Mouse (Mus musculus) urinary bladder, postnatal 14 days (tissue): ENCODE measurements around the gene Mrgprb3.

ENCODE experiments used
- DNase-seq: peaks from one replicate; pipeline ENCODE4 v3.0.0; 2021; ENCODE audit warnings: low spot score

Mrgprb3 gene

GRCm38 (mm10) chr7:48643711-48644110 lies at the start of gene Mrgprb3:
TSS of gene Mrgprb3 (minus strand) at chr7:48643811.
- no peak for DNase-seq
